Mouse (Mus musculus) heart, postnatal 0 days (tissue): ENCODE measurements around the gene Mthfd2.

ENCODE experiments used
- CTCF ChIP-seq: IDR thresholded peaks from 2 replicates; pipeline ENCODE4 v1.5.1; 2016; ENCODE audit warnings: antibody characterized with exemption, control low read depth, low read depth
- EP300 ChIP-seq: IDR thresholded peaks from 2 replicates; pipeline ENCODE4 v1.6.1; 2016; ENCODE audit warnings: antibody characterized with exemption, low read depth

- TF ChIP-seq EP300 = no peak
- TF ChIP-seq CTCF = no peak
Measured at GRCm38 (mm10) chr6:83341387-83341786, 15.7 kb upstream of the Mthfd2 start.
